Mouse (Mus musculus) myocyte (in vitro differentiated cells): ENCODE data around the gene Apip. TPM values are rescaled to one million over a fixed set of nuclear protein-coding genes. Genes with fewer than 3 reads are reported as not detected.
A peak's percentile ranks its signal among the peaks of the same experiment; 100 is the strongest.

Experiments used
- H3K27me3 ChIP-seq: one replicate; pipeline ENCODE4 v1.6.1; 2011; ENCODE audit not compliant: control insufficient read depth, insufficient read depth, insufficient read length
- H3K36me3 ChIP-seq: one replicate; pipeline ENCODE4 v1.6.1; 2011; ENCODE audit not compliant: control insufficient read depth, insufficient read depth
- H3K4me2 ChIP-seq: one replicate; pipeline ENCODE4 v1.6.1; 2011; ENCODE audit warnings: low read depth, control low read depth
- H3K4me3 ChIP-seq: one replicate; pipeline ENCODE4 v1.5.1; 2011; ENCODE audit warnings: mild to moderate bottlenecking, control low read depth, moderate library complexity
- H3K79me2 ChIP-seq: one replicate; pipeline ENCODE4 v1.6.1; 2011; ENCODE audit not compliant: control insufficient read depth, insufficient read depth
- H3ac ChIP-seq: one replicate; pipeline ENCODE4 v1.6.1; 2011; ENCODE audit not compliant: control insufficient read depth, insufficient read length
- CEBPB ChIP-seq: IDR thresholded peaks from 2 replicates; pipeline ENCODE4 v1.6.1; 2011; ENCODE audit warnings: mild to moderate bottlenecking, moderate library complexity; ENCODE audit not compliant: poor library complexity, insufficient read depth, severe bottlenecking
- E2F4 ChIP-seq: IDR thresholded peaks from one replicate; pipeline ENCODE4 v1.6.1; 2011; ENCODE audit warnings: mild to moderate bottlenecking, control low read depth, moderate library complexity; ENCODE audit not compliant: insufficient read depth
- MAX ChIP-seq: IDR thresholded peaks from one replicate; pipeline ENCODE4 v1.6.1; 2011; ENCODE audit warnings: low read depth, mild to moderate bottlenecking, control low read depth
- MYOD1 ChIP-seq, 3 experiments: IDR thresholded peaks; one replicate each; pipeline ENCODE4 v1.6.1; 2011; ENCODE audit warnings: control low read depth in 2 of 3, low read depth in 2 of 3, mild to moderate bottlenecking in 2 of 3, moderate library complexity in 1 of 3; ENCODE audit not compliant: insufficient read length in 2 of 3, control insufficient read depth in 1 of 3
- MYOG ChIP-seq, 3 experiments: IDR thresholded peaks; one replicate each; pipeline ENCODE4 v1.6.1; 2011; ENCODE audit warnings: control low read depth in 2 of 3, low read depth in 2 of 3, mild to moderate bottlenecking in 2 of 3; ENCODE audit not compliant: insufficient read length in 2 of 3, control insufficient read depth in 1 of 3, insufficient read depth in 1 of 3
- POLR2A ChIP-seq: IDR thresholded peaks from one replicate; pipeline ENCODE4 v1.6.1; 2011; ENCODE audit warnings: low read depth, mild to moderate bottlenecking, control low read depth, moderate library complexity; ENCODE audit not compliant: insufficient read length
- POLR2AphosphoS2 ChIP-seq: IDR thresholded peaks from one replicate; pipeline ENCODE4 v1.6.1; 2011; ENCODE audit warnings: low read depth, control low read depth; ENCODE audit not compliant: insufficient read length
- REST ChIP-seq: IDR thresholded peaks from one replicate; pipeline ENCODE4 v1.6.1; 2011; ENCODE audit warnings: mild to moderate bottlenecking, control low read depth, moderate library complexity; ENCODE audit not compliant: insufficient read depth, insufficient read length
- SRF ChIP-seq: IDR thresholded peaks from one replicate; pipeline ENCODE4 v1.6.1; 2011; ENCODE audit warnings: low read depth; ENCODE audit not compliant: control insufficient read depth, insufficient read length
- TCF12 ChIP-seq: IDR thresholded peaks from one replicate; pipeline ENCODE4 v1.6.1; 2011; ENCODE audit warnings: mild to moderate bottlenecking, control low read depth; ENCODE audit not compliant: poor library complexity, insufficient read depth, severe bottlenecking
- TCF3 ChIP-seq: IDR thresholded peaks from one replicate; pipeline ENCODE4 v1.6.1; 2011; ENCODE audit warnings: low read depth, control low read depth; ENCODE audit not compliant: insufficient read length
- USF1 ChIP-seq: IDR thresholded peaks from one replicate; pipeline ENCODE4 v1.6.1; 2011; ENCODE audit warnings: low read depth, mild to moderate bottlenecking, control low read depth, moderate library complexity
- polyA plus RNA-seq: library from polyadenylated mRNA; unstranded; fragments of >200 nt; fragmentation: generic; extraction: Trizol; gene quantifications from one replicate; pipeline ENCODE4 v1.2.1, GENCODE M21; 2012; ENCODE audit warnings: missing spikeins

Apip gene
- polyA plus RNA-seq, 1 experiment: 46.4 TPM

GRCm38 (mm10) chr2:103081117-103081516, 7.6 kb downstream of the Apip start:
- Histone ChIP-seq H3ac (no peak overlapping the region), H3K79me2 (no peaks in the 10 kb centered on the region), H3K4me3 (no peak overlapping the region), H3K36me3 (peaks cover 9% of the 10 kb centered on the region), H3K4me2 (no peak overlapping the region), H3K27me3 (no peaks in the 10 kb centered on the region)
- TF ChIP-seq USF1 (no peak), E2F4 (no peak), MYOG (IDR thresholded peaks at IDR 0.05; ENCODE audit: control insufficient read depth in 1 of 3, insufficient read depth in 1 of 3, insufficient read length in 2 of 3, low read depth in 2 of 3) (no peak), TCF12 (no peak), MAX (no peak), TCF3 (no peak), MYOD1 (IDR thresholded peaks at IDR 0.05; ENCODE audit: control insufficient read depth in 1 of 3, insufficient read length in 2 of 3, low read depth in 2 of 3) (no peak), POLR2A (no peak), SRF (no peak)

GRCm38 (mm10) chr2:103081706-103082105, 8.2 kb downstream of the Apip start:
- no peak overlapping the region for H3K4me3 ChIP-seq
- no peaks in the 10 kb centered on the region for H3K27me3 ChIP-seq
- no peaks in the 10 kb centered on the region for H3K79me2 ChIP-seq
- no peak overlapping the region for H3K4me2 ChIP-seq
- H3K36me3 ChIP-seq: peaks cover 9% of the 10 kb centered on the region
- no peak overlapping the region for H3ac ChIP-seq
- TF ChIP-seq POLR2AphosphoS2 (no peak), MYOG (IDR thresholded peaks at IDR 0.05; ENCODE audit: control insufficient read depth in 1 of 3, insufficient read depth in 1 of 3, insufficient read length in 2 of 3, low read depth in 2 of 3) (no peak), TCF3 (no peak), SRF (no peak), TCF12 (no peak), CEBPB (no peak), REST (no peak), E2F4 (no peak), USF1 (no peak), POLR2A (no peak), MYOD1 (IDR thresholded peaks at IDR 0.05; ENCODE audit: control insufficient read depth in 1 of 3, insufficient read length in 2 of 3, low read depth in 2 of 3) (no peak), MAX (no peak)

DNA sequence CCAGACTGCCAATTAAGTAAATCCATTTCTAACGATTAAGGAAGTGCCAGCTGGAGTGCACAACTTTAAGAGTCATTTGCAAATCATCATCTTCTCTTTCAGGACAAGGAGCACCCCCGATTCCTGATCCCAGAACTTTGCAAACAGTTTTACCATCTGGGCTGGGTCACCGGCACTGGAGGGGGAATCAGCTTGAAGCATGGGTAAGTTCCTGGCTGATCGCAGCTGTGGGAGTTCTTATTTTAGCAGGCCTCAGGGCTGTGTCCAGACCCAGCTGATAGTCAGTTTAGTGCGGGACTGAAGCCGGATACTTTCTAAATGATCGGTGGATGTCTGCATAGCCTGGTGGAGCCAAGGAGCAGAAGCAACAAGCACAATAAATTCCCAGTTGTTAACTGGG, 9.4 kb downstream of the Apip start:
- H3K79me2 ChIP-seq: no peaks in the 10 kb centered on the region
- no peak overlapping the region for H3ac ChIP-seq
- peaks cover 9% of the 10 kb centered on the region for H3K36me3 ChIP-seq
- no peaks in the 10 kb centered on the region for H3K27me3 ChIP-seq
- H3K4me3 ChIP-seq: no peak overlapping the region
- no peak overlapping the region for H3K4me2 ChIP-seq
- TF ChIP-seq REST (no peak), USF1 (no peak), TCF12 (no peak), POLR2A (no peak)

DNA sequence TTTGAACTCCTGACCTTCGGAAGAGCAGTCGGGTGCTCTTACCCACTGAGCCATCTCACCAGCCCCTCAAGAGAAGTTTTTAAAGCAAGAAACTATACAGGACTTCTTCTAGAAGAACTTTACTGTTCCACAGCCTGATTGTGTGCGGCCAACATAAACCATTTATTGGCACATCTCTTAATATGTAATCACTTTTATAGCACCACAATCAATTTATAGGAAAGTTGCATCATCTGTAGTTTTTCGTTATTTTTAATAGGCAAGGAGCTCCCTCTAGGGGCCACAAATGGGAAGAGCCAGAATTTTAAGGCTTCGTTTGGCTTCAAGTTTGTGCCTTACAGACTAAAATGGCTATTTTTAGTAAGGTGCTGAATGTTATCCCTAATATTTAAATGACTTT, 11.0 kb downstream of the Apip start:
- no peaks in the 10 kb centered on the region for H3K27me3 ChIP-seq
- no peak overlapping the region for H3ac ChIP-seq
- no peak overlapping the region for H3K4me3 ChIP-seq
- no peaks in the 10 kb centered on the region for H3K79me2 ChIP-seq
- peaks cover 6% of the 10 kb centered on the region for H3K36me3 ChIP-seq
- no peak overlapping the region for H3K4me2 ChIP-seq
- no peak for TF ChIP-seq MYOD1 (IDR thresholded peaks at IDR 0.05; ENCODE audit: control insufficient read depth in 1 of 3, insufficient read length in 2 of 3, low read depth in 2 of 3)
- TF ChIP-seq CEBPB: peak; percentile 90

GRCm38 (mm10) chr2:103085633-103086032, 12.2 kb downstream of the Apip start:
- H3K27me3 ChIP-seq: no peaks in the 10 kb centered on the region
- H3ac ChIP-seq: no peak overlapping the region
- H3K4me2 ChIP-seq: no peak overlapping the region
- no peaks in the 10 kb centered on the region for H3K79me2 ChIP-seq
- no peaks in the 10 kb centered on the region for H3K36me3 ChIP-seq
- TF ChIP-seq MYOG (IDR thresholded peaks at IDR 0.05; ENCODE audit: control insufficient read depth in 1 of 3, insufficient read depth in 1 of 3, insufficient read length in 2 of 3, low read depth in 2 of 3) (peak in 1 of 3 experiments; percentile 19), CEBPB (no peak)
- no peak overlapping the region for H3K4me3 ChIP-seq

- H3K27me3 ChIP-seq: no peaks in the 10 kb centered on the region
- no peak overlapping the region for H3ac ChIP-seq
- H3K36me3 ChIP-seq: no peaks in the 10 kb centered on the region
- no peaks in the 10 kb centered on the region for H3K79me2 ChIP-seq
- no peak overlapping the region for H3K4me2 ChIP-seq
- TF ChIP-seq MYOD1 (IDR thresholded peaks at IDR 0.05; ENCODE audit: control insufficient read depth in 1 of 3, insufficient read length in 2 of 3, low read depth in 2 of 3) (no peak), REST (no peak), MAX (no peak), TCF3 (no peak), CEBPB (no peak), SRF (no peak), USF1 (no peak), POLR2AphosphoS2 (no peak), POLR2A (no peak), TCF12 (no peak), E2F4 (no peak)
- H3K4me3 ChIP-seq: no peak overlapping the region
Observed at GRCm38 (mm10) chr2:103086432-103086831, 13.0 kb downstream of the Apip start.
